Comparison of ENCODE assay signal across 10 mouse cellular contexts in genomic region chr5:28459456-28460225, GRCm38 (mm10). TPM values are rescaled to one million over a fixed set of nuclear protein-coding genes. Genes with fewer than 3 reads are reported as not detected.
DNase-seq lines count a peak whose midpoint lies in the region; ATAC-seq lines count a peak whose summit lies in the region.
"Had no signal": no experiment of that assay in that cellular context is flagged by ENCODE, and none has a peak within 500 bp of the region (broad histone marks: within the 10 kb centered on the region; RNA-seq: fewer than 3 reads in every experiment).

No protein-coding gene starts in this region.

- H3K4me1 ChIP-seq in intestine, embryonic 15.5 days (replicated peaks) = peaks cover 25% of the 10 kb centered on the region; the same call in 1 of the 2 replicates
- H3K4me1 ChIP-seq in midbrain, embryonic 11.5 days (ENCODE audit: control insufficient read depth, insufficient read depth, low read length) = peaks cover 49% of the 10 kb centered on the region

- peak overlapping the region; percentile 51; the same call in 1 of the 2 replicates for H3K27ac ChIP-seq in intestine, embryonic 15.5 days
- peak overlapping the region; percentile 84 for H3K27ac ChIP-seq in midbrain, embryonic 11.5 days (ENCODE audit: low read depth, low read length)

- no peaks in the 10 kb centered on the region for H3K36me3 ChIP-seq in intestine, embryonic 15.5 days
- H3K36me3 ChIP-seq in midbrain, embryonic 11.5 days (ENCODE audit: control insufficient read depth, insufficient read depth, low read length) = no peaks in the 10 kb centered on the region

- H3K9ac ChIP-seq in intestine, embryonic 15.5 days = peak overlapping the region; percentile 13
- peak overlapping the region; percentile 16; the same call in 1 of the 2 replicates for H3K9ac ChIP-seq in midbrain, embryonic 11.5 days (ENCODE audit: low read length)

- no peaks in the 10 kb centered on the region for H3K9me3 ChIP-seq in intestine, embryonic 15.5 days
- H3K9me3 ChIP-seq in midbrain, embryonic 11.5 days (ENCODE audit: control insufficient read depth, low read length) = no peaks in the 10 kb centered on the region

- peak; percentile 62 for DNase-seq in ES-CJ7 (ENCODE audit: low read depth, low spot score)
- peak; percentile 60 for DNase-seq in embryo, embryonic 9.5 days (ENCODE audit: extremely low spot score)
- peak; percentile 99 for DNase-seq in midbrain, embryonic 11.5 days (ENCODE audit: low spot score, missing footprints)
- DNase-seq in right cerebral cortex, adult 18-20 months = no peak
- DNase-seq in cerebellum, postnatal 36 days = no peak
- no peak for DNase-seq in spleen, postnatal 14 days (ENCODE audit: low spot score in 2 of 2)

- peak overlapping the region; percentile 35 for H3K4me3 ChIP-seq in intestine, embryonic 15.5 days (replicated peaks)
- H3K4me3 ChIP-seq in midbrain, embryonic 11.5 days (ENCODE audit: low read depth, low read length) = peak overlapping the region; percentile 38; the same call in 1 of the 2 replicates

- peak overlapping the region; percentile 79 for H3K4me2 ChIP-seq in intestine, embryonic 15.5 days (replicated peaks)
- H3K4me2 ChIP-seq in midbrain, embryonic 11.5 days = peak overlapping the region; percentile 81

- 2% methylated on average over 41 of the region's 41 CpGs for WGBS in intestine, embryonic 15.5 days
- under 1% methylated on average over 41 of the region's 41 CpGs for WGBS in midbrain, embryonic 11.5 days

- peak; percentile 8; the same call in 1 of the 2 replicates for ATAC-seq in intestine, embryonic 15.5 days
- ATAC-seq in midbrain, embryonic 11.5 days (ENCODE audit: low FRiP score) = peak; percentile 85
- no peak for ATAC-seq in megakaryocyte-erythroid progenitor cell, adult 5-6 weeks (replicated peaks; ENCODE audit: low FRiP score, low TSS enrichment, poor library complexity, severe bottlenecking)

- H3K27me3 ChIP-seq in intestine, embryonic 15.5 days (replicated peaks) = peaks cover 83% of the 10 kb centered on the region
- H3K27me3 ChIP-seq in midbrain, embryonic 11.5 days (ENCODE audit: control insufficient read depth, insufficient read depth, low read length) = peaks cover 88% of the 10 kb centered on the region

RNA-seq across cellular contexts. Expression of gene Shh, which starts 7.4 kb away (rescaled TPM):
- polyA plus RNA-seq in intestine, embryonic 15.5 days (2015; fragmentation: Nextera tagmentation; extraction: Ambion mirVana) = 6.3 and 8.6 TPM in 2 replicates
- 4.9 and 6.8 TPM in 2 replicates for polyA plus RNA-seq in midbrain, embryonic 11.5 days (2014; fragmentation: Nextera tagmentation; extraction: Ambion mirVana)
- total RNA-seq in megakaryocyte-erythroid progenitor cell, adult 5-6 weeks (2014; fragmentation: Nextera tagmentation) = not detected in 2 replicates
- total RNA-seq in megakaryocyte-erythroid progenitor cell, adult 5-6 weeks (2017) = not detected in 2 replicates
- total RNA-seq: common myeloid progenitor, adult 5-6 weeks; megakaryocyte, adult 5-6 weeks had no signal

Comparison
In these comparisons a context has a peak if more than half of its experiments do, and no peak if none do; other contexts are left out.
1. DNase-seq: peak in ES-CJ7 (single experiment), embryo, embryonic 9.5 days (single experiment) and midbrain, embryonic 11.5 days (single experiment); none in right cerebral cortex, adult 18-20 months (single experiment), cerebellum, postnatal 36 days (0 of 2) and spleen, postnatal 14 days (0 of 2).